Mouse (Mus musculus) ES-Bruce4 (cell line): ENCODE data around the gene Gria1. TPM values are rescaled to one million over a fixed set of nuclear protein-coding genes. Genes with fewer than 3 reads are reported as not detected.

Source experiments
- H3K27ac ChIP-seq: 2 replicates; pipeline ENCODE4 v1.5.1; 2012; ENCODE audit warnings: low read length, inconsistent platforms; ENCODE audit not compliant: insufficient read depth
- H3K27me3 ChIP-seq: 2 replicates; pipeline ENCODE4 v1.6.1; 2012; ENCODE audit warnings: mild to moderate bottlenecking, low read length, inconsistent platforms; ENCODE audit not compliant: control insufficient read depth, poor library complexity, insufficient read depth, severe bottlenecking
- H3K36me3 ChIP-seq: 2 replicates; pipeline ENCODE4 v1.6.1; 2012; ENCODE audit warnings: inconsistent platforms, mild to moderate bottlenecking, low read length, moderate library complexity; ENCODE audit not compliant: control insufficient read depth, poor library complexity, insufficient read depth, severe bottlenecking
- H3K4me1 ChIP-seq: one replicate; pipeline ENCODE4 v1.8.1; 2011; ENCODE audit warnings: low read length; ENCODE audit not compliant: control insufficient read depth, insufficient read depth
- H3K4me3 ChIP-seq: 2 replicates; pipeline ENCODE4 v1.5.1; 2011; ENCODE audit warnings: low read depth, mild to moderate bottlenecking, low read length
- H3K9ac ChIP-seq: 2 replicates; pipeline ENCODE4 v1.6.1; 2012; ENCODE audit warnings: low read depth, mild to moderate bottlenecking, inconsistent platforms; ENCODE audit not compliant: poor library complexity, severe bottlenecking
- H3K9me3 ChIP-seq: replicated peaks from 2 replicates; pipeline ENCODE4 v1.6.1; 2012; ENCODE audit warnings: mild to moderate bottlenecking, low read length, inconsistent platforms; ENCODE audit not compliant: control insufficient read depth, poor library complexity, insufficient read depth, severe bottlenecking
- CTCF ChIP-seq: IDR thresholded peaks from one replicate; pipeline ENCODE4 v1.8.1; 2011; ENCODE audit warnings: low read depth, low read length
- EP300 ChIP-seq: IDR thresholded peaks from 2 replicates; pipeline ENCODE4 v1.6.1; 2011; ENCODE audit warnings: low read depth, low read length; ENCODE audit not compliant: insufficient read depth
- POLR2A ChIP-seq: IDR thresholded peaks from one replicate; pipeline ENCODE4 v1.8.1; 2011; ENCODE audit warnings: low read length; ENCODE audit not compliant: insufficient read depth
- polyA plus RNA-seq: library from polyadenylated mRNA; stranded (reverse); fragments of >200 nt; gene quantifications from 2 replicates; pipeline ENCODE4 v1.2.4, GENCODE M21; 2011; ENCODE audit warnings: low read depth; ENCODE audit not compliant: missing spikeins, insufficient read depth, insufficient read length

Gria1 gene
- polyA plus RNA-seq, 1 experiment = not detected

DNA sequence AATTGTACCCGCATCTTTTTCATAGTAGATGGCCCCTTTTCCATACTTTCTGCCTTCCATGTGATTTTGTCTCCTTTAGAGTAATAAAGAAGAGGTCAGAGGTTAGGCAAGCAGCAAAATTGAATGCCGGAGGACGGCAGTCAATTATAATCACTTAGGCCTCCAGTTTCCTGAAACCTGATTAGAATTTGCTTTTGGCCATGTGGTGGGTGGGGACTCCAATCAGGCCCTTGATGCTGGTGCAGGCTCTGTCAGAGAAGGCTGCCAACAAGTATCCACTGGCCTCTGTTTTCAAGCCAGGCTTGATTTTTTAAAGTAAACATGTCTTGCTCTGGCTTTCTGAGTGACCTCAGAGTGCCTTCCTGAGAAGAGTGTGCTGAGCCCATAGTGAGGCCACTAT, 6.6 kb upstream of the Gria1 start:
- no peaks in the 10 kb centered on the region; the same call in 1 of the 2 replicates for H3K27me3 ChIP-seq
- H3K27ac ChIP-seq = no peak overlapping the region
- no peak overlapping the region for H3K9ac ChIP-seq
- no peaks in the 10 kb centered on the region for H3K4me1 ChIP-seq
- no peak overlapping the region for H3K4me3 ChIP-seq
- H3K36me3 ChIP-seq = no peaks in the 10 kb centered on the region
- no peaks in the 10 kb centered on the region for H3K9me3 ChIP-seq
- no peak for TF ChIP-seq POLR2A
- no peak for TF ChIP-seq CTCF
- TF ChIP-seq EP300 = no peak

DNA sequence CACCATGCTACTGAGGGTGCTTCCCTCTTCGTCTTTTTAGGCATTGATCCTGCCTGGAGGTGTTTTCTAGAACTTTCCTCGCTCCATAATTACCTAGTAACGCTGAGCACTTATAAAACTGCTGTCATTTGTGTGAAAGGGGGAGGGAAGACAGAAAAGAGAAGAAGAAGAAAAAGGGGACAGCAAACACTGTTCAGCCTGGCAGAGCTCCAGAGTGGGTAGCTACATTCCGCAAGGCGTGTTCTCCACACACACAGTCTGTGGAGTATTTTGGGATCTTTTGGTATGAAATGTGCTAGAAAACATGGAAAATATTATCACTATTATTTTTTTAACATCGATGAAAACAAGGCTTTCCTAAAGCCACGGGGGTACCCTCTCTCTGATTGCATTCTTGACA, 5.8 kb upstream of the Gria1 start:
- H3K4me3 ChIP-seq = no peak overlapping the region
- no peak overlapping the region for H3K27ac ChIP-seq
- TF ChIP-seq POLR2A (no peak), EP300 (no peak), CTCF (no peak)
- H3K4me1 ChIP-seq = no peaks in the 10 kb centered on the region
- H3K9me3 ChIP-seq = no peaks in the 10 kb centered on the region
- no peaks in the 10 kb centered on the region; the same call in 1 of the 2 replicates for H3K27me3 ChIP-seq
- H3K36me3 ChIP-seq = no peaks in the 10 kb centered on the region
- no peak overlapping the region for H3K9ac ChIP-seq

- TF ChIP-seq POLR2A (no peak), CTCF (no peak), EP300 (no peak)
- H3K27me3 ChIP-seq = no peaks in the 10 kb centered on the region; the same call in 1 of the 2 replicates
Observed at GRCm38 (mm10) chr11:57007790-57008189, 3.4 kb upstream of the Gria1 start.

DNA sequence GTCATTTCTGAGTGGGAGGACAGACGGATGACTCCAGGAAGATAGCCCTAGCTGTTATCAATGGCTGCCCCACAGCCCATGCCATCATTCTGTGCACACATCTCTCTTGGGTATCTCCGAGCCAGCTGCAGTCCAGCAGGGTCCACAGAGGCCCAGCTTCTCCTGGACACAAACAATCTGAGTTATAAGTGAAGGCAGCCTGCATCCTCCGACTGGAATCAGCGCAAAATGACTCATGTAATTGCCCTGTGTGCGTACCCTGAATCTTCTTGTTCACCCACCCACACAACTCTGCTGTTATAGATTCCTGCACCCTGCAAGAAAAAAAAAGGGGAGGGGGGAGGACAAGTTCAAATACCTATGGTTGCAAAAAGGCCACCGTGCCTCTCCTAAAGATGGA, 576 bp upstream of the Gria1 start:
- no peak overlapping the region for H3K27ac ChIP-seq
- H3K4me1 ChIP-seq = peaks cover 2% of the 10 kb centered on the region
- H3K9me3 ChIP-seq = no peaks in the 10 kb centered on the region
- no peak overlapping the region for H3K4me3 ChIP-seq
- no peaks in the 10 kb centered on the region for H3K36me3 ChIP-seq
- TF ChIP-seq POLR2A (no peak), EP300 (no peak), CTCF (no peak)
- no peak overlapping the region for H3K9ac ChIP-seq
- H3K27me3 ChIP-seq = no peaks in the 10 kb centered on the region; the same call in 1 of the 2 replicates

More at GRCm38 (mm10) chr11:57007790-57008189, 3.4 kb upstream of the Gria1 start:
- Histone ChIP-seq H3K9ac (no peak overlapping the region), H3K4me3 (no peak overlapping the region), H3K27ac (no peak overlapping the region), H3K9me3 (no peaks in the 10 kb centered on the region), H3K4me1 (no peaks in the 10 kb centered on the region), H3K36me3 (no peaks in the 10 kb centered on the region)

- H3K4me3 ChIP-seq = no peak overlapping the region
- no peak overlapping the region for H3K9ac ChIP-seq
- no peaks in the 10 kb centered on the region; the same call in 1 of the 2 replicates for H3K27me3 ChIP-seq
- TF ChIP-seq CTCF (no peak), POLR2A (no peak), EP300 (no peak)
- H3K4me1 ChIP-seq = peaks cover 2% of the 10 kb centered on the region
- no peaks in the 10 kb centered on the region for H3K36me3 ChIP-seq
- no peaks in the 10 kb centered on the region for H3K9me3 ChIP-seq
- no peak overlapping the region for H3K27ac ChIP-seq
Observed at GRCm38 (mm10) chr11:57011691-57012039, 478 bp downstream of the Gria1 start.

DNA sequence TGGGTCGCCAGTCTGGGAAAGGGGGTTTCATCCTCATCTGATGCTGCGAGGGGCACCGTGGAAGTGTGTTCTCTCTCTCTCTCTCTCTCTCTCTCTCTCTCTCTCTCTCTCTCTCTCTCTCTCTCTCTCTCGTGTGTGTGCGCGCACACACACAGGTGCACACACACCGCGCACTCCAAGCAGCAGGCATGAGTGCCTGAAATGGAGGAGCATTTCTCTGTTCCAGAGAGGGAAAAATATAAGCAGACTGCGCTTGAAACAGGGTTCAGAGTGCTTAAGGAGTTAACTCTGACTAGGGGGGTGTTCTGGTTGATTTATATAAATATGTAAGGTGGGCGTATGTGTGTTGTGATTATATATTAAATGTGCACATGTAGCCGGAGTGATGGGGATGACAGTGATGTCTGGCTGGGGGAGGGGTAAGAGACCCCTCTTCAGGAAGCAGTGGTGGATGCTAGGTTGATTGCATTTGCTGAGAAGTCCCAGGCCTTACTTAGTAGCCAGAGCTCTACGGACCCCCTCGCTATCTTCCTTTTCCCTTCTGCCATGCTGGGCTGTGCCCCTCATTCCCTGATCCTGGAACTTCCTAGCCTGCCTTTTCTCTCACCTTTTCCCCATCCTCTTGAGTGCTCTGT, 1.2 kb downstream of the Gria1 start:
- Histone ChIP-seq H3K27ac (no peak overlapping the region), H3K27me3 (no peaks in the 10 kb centered on the region; the same call in 1 of the 2 replicates), H3K4me1 (peaks cover 2% of the 10 kb centered on the region), H3K4me3 (no peak overlapping the region), H3K9me3 (no peaks in the 10 kb centered on the region), H3K36me3 (no peaks in the 10 kb centered on the region), H3K9ac (no peak overlapping the region)
- TF ChIP-seq CTCF = no peak
- TF ChIP-seq EP300 = no peak
- no peak for TF ChIP-seq POLR2A
